Mouse (Mus musculus) left cerebral cortex, adult 18-20 months (tissue): ENCODE measurements at regions not wholly inside any gene's neighbourhood (a gene's known extent, or its start where the extent isn't known, plus 50 kb on each side); places are given as distances from the start of the nearest gene placed in this dataset.

Experiments used
- DNase-seq, 2 experiments: peaks; one replicate each; pipeline ENCODE4 v3.0.0; 2021 to 2022; ENCODE audit warnings: low spot score in 2 of 2, mixed read lengths in 1 of 2
- microRNA-seq, 2 experiments: library from miRNA; unstranded; fragments of <30 nt; microRNA quantifications; one replicate each; pipeline ENCODE4 v1.2.0; 2021

DNA sequence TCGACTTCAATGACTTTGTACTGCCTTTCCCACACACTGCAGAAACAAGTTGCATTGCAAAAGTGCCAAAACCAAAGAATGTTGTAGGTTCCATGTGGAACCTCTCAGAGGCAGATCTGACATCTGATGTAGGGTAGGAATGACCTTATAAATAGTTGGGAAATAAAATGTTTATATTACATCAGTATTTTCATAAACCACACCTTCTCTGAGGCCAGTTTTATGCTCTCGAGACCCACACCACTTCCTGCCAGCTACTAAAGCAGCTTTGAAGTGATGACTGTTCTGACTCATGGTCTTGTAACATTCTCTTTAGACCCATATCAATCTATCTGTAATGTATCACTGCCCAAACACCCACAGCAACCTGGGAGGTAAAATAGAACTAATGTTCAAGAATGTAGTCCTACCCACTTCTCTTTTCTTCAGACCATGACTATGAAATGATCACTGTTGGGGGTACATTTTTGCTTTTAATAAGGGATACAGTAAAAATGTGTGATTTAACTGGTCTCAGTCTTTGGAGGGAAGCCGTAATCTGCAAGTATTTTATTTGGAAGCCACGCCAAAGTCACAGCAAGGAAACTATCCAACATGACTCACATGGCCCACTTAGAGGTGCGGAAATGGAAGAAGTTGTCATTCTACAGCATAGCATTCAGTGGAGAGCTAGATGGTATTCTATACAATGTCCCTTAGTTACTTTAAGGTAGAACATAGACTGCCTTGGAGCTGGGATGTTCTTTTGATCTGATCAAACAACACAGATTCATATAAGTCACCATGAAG, 199.4 kb downstream of the Snx13 start:
- DNase-seq, result no peak

DNA sequence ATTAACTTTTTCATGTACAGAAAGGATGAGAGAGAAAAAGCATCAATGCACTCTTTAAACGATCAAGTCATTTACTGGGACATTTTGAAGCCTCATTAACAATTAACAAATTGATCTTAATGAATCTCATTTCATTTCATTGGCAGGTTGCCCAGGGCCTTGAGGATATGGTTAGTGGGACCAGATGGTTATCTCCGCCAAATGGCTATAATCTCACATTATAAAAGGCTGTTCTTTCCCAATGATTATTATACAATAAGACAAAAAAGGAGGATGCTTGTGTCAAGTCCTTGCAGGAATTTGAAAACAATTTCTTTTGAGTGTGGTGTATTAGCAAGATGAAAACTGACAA, 185.3 kb downstream of the Snx13 start:
- no peak for DNase-seq

GRCm38 (mm10) chr12:35231414-35232321, 184.7 kb downstream of the Snx13 start:
- DNase-seq, result no peak

DNA sequence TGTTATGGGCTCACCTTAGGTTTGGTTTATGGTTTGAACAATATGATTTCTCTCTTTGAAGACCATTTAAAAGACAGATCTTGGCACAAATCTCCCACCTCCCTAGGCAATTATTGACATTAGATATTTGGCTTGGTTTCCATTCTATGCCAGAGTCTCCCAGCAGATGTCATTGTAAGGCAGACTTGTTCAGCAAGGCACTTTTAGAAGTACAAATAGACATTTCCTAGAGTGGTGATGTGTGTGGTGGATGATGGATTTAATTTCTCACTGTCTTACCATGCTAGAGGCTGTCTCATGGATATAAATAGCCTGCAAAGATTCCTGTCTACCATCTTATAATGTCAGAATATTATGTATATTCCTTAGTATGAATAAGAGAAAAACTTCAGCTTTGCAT, 173.4 kb downstream of the Snx13 start:
- DNase-seq, result no peak

DNA sequence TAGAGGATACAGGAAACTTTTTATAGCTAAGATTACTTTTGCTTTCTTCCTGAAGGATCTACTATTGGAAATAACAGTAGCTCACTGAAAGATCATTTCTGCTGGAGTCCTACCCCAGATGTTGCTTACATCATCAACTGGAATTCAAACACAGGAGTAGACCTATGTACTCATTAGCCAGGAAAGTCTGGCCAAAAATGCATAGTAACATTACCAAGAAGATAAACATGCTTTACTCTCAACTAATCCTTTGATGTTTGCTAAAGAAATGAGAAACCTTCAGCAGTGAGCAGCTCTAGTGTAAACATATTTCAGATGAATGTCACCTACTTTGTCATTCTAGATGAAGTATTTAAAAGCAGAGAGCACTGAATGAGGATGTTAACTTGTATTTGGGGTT, 173.0 kb downstream of the Snx13 start:
- no peak for DNase-seq

DNA sequence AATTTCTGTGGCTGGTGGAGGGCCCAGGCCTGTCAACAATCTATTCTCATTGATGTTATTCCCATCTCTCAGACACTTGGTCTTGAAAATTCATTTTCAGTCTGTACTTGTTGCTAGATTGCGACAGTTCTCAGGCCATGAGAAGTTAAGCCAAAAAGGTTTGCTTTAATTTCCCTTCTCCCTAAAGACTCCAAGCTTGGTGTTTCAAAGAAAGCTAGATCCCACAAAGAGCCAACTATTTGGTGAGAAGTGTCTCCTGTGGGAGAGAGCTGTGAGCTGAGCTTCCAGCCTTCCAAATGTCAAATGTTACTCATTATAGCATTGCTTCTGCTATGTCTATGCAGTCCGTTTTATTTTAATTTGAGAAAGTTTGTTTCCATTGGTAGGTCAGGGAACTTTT, 169.7 kb downstream of the Snx13 start:
- DNase-seq, result no peak

DNA sequence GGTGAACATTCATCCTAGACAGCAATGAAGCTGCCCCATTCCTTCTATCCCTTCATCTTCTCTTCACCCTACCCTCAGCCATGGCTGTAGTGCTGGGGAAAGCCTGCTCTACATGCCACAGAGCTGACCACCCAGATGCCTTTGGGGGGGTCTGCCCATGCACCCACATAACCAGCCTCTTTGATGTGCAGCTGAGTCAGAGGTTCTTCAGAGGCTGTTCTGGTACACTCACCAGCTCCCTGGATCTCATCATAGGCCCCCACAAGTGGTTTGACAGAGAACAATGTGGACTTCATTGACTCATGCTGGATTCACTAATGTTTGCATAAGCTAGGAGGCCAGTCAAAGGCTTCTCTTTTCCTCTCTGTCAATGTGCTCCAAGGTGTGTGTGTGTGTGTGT, 162.4 kb downstream of the Snx13 start:
- no peak for DNase-seq

DNA sequence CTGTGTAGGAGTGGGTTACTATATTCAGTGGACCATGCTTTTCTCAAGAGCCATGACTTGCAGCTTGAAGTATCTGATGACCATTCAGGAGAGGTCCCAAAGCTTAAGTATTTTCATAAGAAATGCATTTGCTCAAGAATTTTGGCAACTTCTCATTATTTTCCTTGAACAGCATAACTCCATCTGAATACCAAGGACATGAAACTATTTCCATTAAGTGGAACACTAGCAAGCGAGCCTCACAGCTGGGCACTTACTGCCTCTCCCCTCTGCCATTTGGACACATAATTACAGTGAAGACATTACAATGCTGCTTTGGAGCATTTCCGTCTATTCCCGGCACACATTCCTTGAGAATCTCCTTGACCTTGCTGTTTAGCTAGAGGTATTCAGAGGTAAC, 160.6 kb downstream of the Snx13 start:
- DNase-seq, result no peak

- DNase-seq, result no peak
These were observed 156.4 kb downstream of the Snx13 start for GRCm38 (mm10) chr12:35203398-35203797.

DNA sequence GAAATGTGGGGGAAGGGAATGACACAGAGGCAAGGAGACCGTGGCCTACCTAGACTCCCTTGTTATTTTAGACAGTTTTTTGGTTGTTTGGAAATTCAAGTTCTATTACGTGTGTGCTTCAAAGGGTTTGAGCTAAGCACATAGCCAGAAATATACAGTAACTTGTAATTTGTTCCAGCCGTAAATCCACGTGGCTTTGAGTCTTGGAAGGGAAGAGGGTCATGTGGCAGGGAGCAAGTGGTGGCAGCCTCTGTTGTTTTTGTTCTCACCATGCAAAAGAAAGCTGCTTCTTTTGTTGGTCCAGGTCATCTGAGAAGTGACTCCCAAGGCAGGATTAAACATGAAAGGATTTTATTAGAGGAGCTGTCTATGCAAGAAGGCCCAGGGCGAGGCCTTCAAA, 153.1 kb downstream of the Snx13 start:
- DNase-seq, result no peak

Small RNA genes in the stretch of these regions (microRNA-seq; reads per million reads assigned to microRNA genes)
- 0 reads per million in 2 experiments for gene Gm44396
